Mouse (Mus musculus) intestine, embryonic 16.5 days (tissue): ENCODE results near the gene Fcer1g. TPM values are rescaled to one million over a fixed set of nuclear protein-coding genes. Genes with fewer than 3 reads are reported as not detected.

ENCODE experiments used
- ATAC-seq: fragments of 200-750 bp; cut with Nextera tagmentation; 2 replicates; pipeline ENCODE4 v1.8.0; 2017; ENCODE audit warnings: moderate TSS enrichment, moderate library complexity
- H3K27ac ChIP-seq: fragments of 300-500 bp; sonication (generic); 2 replicates; pipeline ENCODE4 v1.5.1; 2014; ENCODE audit warnings: mild to moderate bottlenecking, low read length
- H3K27me3 ChIP-seq: fragments of 300-500 bp; sonication (generic); replicated peaks from 2 replicates; pipeline ENCODE4 v1.6.1; 2014; ENCODE audit warnings: low read length, control low read depth, mixed read lengths; ENCODE audit not compliant: control insufficient read depth, insufficient read depth
- H3K36me3 ChIP-seq: fragments of 300-500 bp; sonication (generic); 2 replicates; pipeline ENCODE4 v1.6.1; 2014; ENCODE audit warnings: low read length, control low read depth; ENCODE audit not compliant: control insufficient read depth, insufficient read depth
- H3K4me1 ChIP-seq: fragments of 300-500 bp; sonication (generic); 2 replicates; pipeline ENCODE4 v1.6.1; 2014; ENCODE audit warnings: low read length, control low read depth, mixed read lengths; ENCODE audit not compliant: control insufficient read depth, insufficient read depth
- H3K4me2 ChIP-seq: fragments of 300-500 bp; sonication (generic); 2 replicates; pipeline ENCODE4 v1.6.1; 2014; ENCODE audit warnings: low read depth, low read length, control low read depth
- H3K4me3 ChIP-seq: fragments of 300-500 bp; sonication (generic); 2 replicates; pipeline ENCODE4 v1.5.1; 2014; ENCODE audit warnings: mild to moderate bottlenecking, low read length
- H3K9ac ChIP-seq: fragments of 300-500 bp; sonication (generic); 2 replicates; pipeline ENCODE4 v1.6.1; 2014; ENCODE audit warnings: low read depth, low read length
- H3K9me3 ChIP-seq: fragments of 300-500 bp; sonication (generic); 2 replicates; pipeline ENCODE4 v1.6.1; 2016; ENCODE audit warnings: low read length, control low read depth; ENCODE audit not compliant: control insufficient read depth
- WGBS: fragments of 180-500 bp; shearing (Covaris S2); extraction: QIAGEN DNeasy Blood & Tissue Kit; methylation state at CpG from one replicate; pipeline ENCODE4 v1.1.7; 2014; 5-methylcytosine and 5-hydroxymethylcytosine counted together
- polyA plus RNA-seq: library from polyadenylated mRNA; unstranded; fragments of >200 nt; fragmentation: Nextera tagmentation; extraction: Ambion mirVana; gene quantifications from 2 replicates; pipeline ENCODE4 v1.2.1, GENCODE M21; 2015

Fcer1g gene
- polyA plus RNA-seq, 1 experiment from 2014 or later, result 52.1 TPM

DNA sequence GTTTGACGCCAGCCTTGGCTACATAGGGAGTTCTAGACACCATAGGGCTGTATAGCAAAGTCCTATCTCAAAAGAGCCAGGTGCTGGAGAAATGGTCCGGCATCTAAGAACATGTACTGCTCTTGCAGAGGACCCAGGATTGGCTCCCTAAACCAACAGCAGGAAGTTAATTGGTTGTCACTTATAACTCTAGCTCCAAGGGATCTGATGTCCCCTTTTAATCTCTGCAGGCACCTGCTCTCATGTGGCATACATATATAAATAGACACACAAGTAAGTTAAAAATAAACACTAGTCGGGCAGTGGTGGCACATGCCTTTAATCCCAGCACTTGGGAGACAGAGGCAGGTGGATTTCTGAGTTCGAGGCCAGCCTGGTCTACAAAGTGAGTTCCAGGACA lies 1.6 kb upstream of the Fcer1g start:
- peaks cover 35% of the 10 kb centered on the region for H3K36me3 ChIP-seq
- H3K27me3 ChIP-seq, result no peaks in the 10 kb centered on the region
- H3K9ac ChIP-seq, result no peak overlapping the region
- no peaks in the 10 kb centered on the region for H3K9me3 ChIP-seq
- no peak for ATAC-seq
- H3K4me3 ChIP-seq, result no peak overlapping the region
- no peak overlapping the region for H3K27ac ChIP-seq
- no peaks in the 10 kb centered on the region for H3K4me1 ChIP-seq
- 90% methylated on average over 4 of the region's 4 CpGs for WGBS
- H3K4me2 ChIP-seq, result no peak overlapping the region

GRCm38 (mm10) chr1:171234538-171234937 lies 373 bp upstream of the Fcer1g start:
- Histone ChIP-seq H3K27ac (no peak overlapping the region), H3K9ac (no peak overlapping the region), H3K4me1 (no peaks in the 10 kb centered on the region), H3K36me3 (peaks cover 33% of the 10 kb centered on the region), H3K27me3 (no peaks in the 10 kb centered on the region), H3K4me3 (no peak overlapping the region), H3K9me3 (no peaks in the 10 kb centered on the region), H3K4me2 (no peak overlapping the region)
- no peak for ATAC-seq
- 74% methylated on average over 4 of the region's 4 CpGs for WGBS

DNA sequence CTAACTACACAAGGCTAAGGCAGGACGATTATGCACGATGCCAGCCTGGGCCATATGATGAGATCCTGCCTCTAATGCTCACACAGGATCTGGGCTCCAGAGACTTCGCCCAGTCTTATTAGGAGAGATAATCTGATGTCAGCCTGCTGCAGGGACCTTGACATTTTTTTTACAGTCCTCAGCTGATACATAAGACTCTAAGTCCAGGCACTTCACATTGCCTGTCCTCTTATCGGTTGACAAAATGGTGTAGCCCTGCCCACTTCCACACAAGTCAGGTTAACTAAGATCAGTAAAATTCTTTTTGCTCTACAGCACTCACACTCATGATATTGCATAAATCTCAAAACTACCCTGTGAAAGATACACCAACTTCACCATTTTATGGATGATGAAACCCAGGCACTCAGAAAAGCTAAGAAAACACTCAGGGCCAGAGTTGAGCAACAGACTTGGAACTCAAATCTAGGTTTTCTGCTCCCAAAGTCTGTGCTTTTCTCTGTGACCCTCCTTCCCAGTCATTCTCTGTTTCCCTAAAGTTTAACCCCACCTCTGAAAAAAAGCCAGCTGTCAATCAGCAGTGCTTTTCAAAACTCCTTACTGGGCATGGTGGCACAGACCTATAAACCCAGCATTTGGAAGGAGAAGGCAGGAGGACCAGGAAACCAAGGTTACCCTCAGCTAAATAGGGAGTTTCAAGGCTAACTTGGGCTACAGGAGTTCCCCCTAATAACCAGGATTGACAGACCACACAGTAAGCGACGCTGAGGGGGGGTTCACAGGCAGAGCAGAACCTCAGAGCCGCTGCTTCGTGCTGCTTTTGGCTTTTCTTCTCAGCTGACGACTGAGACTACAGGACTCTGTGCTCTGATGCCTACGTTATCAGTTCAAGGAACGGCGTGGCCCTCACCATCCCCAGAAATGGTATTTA lies 1.1 kb downstream of the Fcer1g start:
- Histone ChIP-seq H3K27ac (0 out of 2 replicates have a peak overlapping the region, but pooled peaks have one; percentile 21), H3K9me3 (no peaks in the 10 kb centered on the region), H3K4me1 (no peaks in the 10 kb centered on the region), H3K4me3 (0 out of 2 replicates have a peak overlapping the region, but pooled peaks have one; percentile 4), H3K9ac (no peak overlapping the region), H3K36me3 (peaks cover 27% of the 10 kb centered on the region), H3K4me2 (no peak overlapping the region), H3K27me3 (no peaks in the 10 kb centered on the region)
- 75% methylated on average over 12 of the region's 12 CpGs for WGBS
- peak; percentile 32 for ATAC-seq

DNA sequence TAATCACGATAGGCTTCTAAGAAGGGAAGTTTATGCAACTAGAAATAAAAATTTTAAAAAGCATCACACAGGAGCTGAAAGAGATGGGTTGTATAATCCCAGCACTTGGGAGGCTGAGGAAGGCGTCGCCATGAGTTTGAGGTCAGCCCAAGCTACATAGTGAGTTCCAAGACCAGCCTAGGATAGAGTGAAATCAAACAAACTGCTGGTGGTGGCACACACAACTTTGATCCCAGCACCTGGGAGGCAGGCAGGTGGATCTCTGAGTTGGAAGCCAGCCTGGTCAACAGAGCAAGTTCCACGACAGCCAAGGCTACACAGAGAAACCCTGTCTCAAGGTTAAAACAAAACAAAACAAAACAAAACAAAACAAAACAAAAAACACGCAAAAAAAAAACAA lies 1.8 kb downstream of the Fcer1g start:
- ATAC-seq, result no peak
- Histone ChIP-seq H3K9ac (no peak overlapping the region), H3K27ac (no peak overlapping the region), H3K9me3 (no peaks in the 10 kb centered on the region), H3K36me3 (peaks cover 22% of the 10 kb centered on the region), H3K27me3 (no peaks in the 10 kb centered on the region), H3K4me2 (no peak overlapping the region), H3K4me1 (no peaks in the 10 kb centered on the region), H3K4me3 (no peak overlapping the region)
- 81% methylated on average over 5 of the region's 5 CpGs for WGBS

GRCm38 (mm10) chr1:171231844-171232243 lies 2.3 kb downstream of the Fcer1g start:
- ATAC-seq, result no peak
- Histone ChIP-seq H3K4me2 (no peak overlapping the region), H3K9ac (no peak overlapping the region), H3K4me1 (no peaks in the 10 kb centered on the region), H3K27ac (no peak overlapping the region), H3K9me3 (no peaks in the 10 kb centered on the region), H3K36me3 (peaks cover 17% of the 10 kb centered on the region; the same call in 1 of the 2 replicates), H3K27me3 (no peaks in the 10 kb centered on the region), H3K4me3 (no peak overlapping the region)
- WGBS, result 73% methylated on average over 4 of the region's 4 CpGs

DNA sequence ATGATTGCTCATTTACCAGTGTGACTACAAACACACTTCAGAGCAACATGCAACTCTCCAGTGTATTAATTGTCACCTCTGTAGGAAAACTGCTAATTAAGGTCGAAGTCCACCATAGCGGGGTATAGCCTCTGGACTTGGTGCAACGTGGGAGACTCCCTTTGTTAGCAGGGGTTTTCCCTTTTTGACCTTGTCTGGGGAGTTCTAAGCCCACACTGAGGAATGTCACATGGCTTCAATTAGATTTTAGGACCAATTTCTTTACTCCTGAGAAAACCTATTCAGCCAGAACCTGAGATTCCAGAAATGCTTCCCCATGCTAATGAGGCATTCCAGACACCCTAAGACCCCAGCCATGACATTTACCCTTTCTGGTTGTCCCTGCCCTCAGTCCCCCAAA lies 4.0 kb downstream of the Fcer1g start:
- no peak for ATAC-seq
- no peak overlapping the region for H3K27ac ChIP-seq
- no peak overlapping the region for H3K4me3 ChIP-seq
- 69% methylated on average over 3 of the region's 3 CpGs for WGBS
- peaks cover 8% of the 10 kb centered on the region; the same call in 1 of the 2 replicates for H3K36me3 ChIP-seq
- H3K9me3 ChIP-seq, result no peaks in the 10 kb centered on the region
- H3K9ac ChIP-seq, result no peak overlapping the region
- no peaks in the 10 kb centered on the region for H3K27me3 ChIP-seq
- no peak overlapping the region for H3K4me2 ChIP-seq
- H3K4me1 ChIP-seq, result no peaks in the 10 kb centered on the region; the same call in 1 of the 2 replicates

DNA sequence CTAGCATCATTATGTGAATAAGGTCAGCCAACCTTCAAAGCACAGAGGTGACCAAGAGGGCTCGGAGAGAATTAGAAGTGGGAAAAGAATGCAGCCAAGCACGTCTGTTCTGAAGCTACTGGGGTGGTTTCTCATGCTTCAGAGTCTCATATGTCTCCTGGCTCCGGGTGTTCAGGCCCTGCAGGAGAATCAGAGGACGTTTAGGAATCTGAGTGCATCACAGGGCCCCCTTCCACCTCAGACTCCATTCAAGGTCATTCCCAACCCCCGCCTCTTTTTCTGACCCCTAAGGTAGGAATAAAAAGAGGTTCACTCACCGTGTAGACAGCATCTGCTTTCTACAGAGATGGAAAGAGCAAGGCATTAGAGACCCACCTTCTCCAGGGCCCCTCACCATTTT lies 4.4 kb downstream of the Fcer1g start:
- 60% methylated on average over 6 of the region's 6 CpGs for WGBS

DNA sequence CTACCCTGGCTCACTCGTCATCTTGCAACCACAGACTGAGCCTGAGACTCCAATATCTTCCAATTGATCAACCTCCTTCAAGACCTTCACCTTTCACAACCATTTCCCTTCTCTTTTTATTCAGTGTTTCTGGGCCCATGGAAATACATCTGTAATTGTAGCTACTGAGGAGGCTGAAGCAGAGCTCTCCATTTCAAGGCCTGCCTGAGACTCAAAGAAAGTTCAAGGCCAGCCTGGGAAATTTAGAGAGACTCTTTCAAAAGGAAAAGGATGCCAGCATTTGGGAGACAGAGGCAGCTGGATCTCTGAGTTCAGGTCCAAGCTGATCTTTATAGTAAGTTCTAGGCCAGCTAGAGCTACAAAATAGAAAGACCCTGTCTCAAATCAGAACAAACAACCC lies 6.3 kb downstream of the Fcer1g start:
- H3K9ac ChIP-seq, result no peak overlapping the region
- no peak for ATAC-seq
- peaks cover 3% of the 10 kb centered on the region for H3K4me1 ChIP-seq
- no peak overlapping the region for H3K27ac ChIP-seq
- no peaks in the 10 kb centered on the region for H3K27me3 ChIP-seq
- H3K4me3 ChIP-seq, result no peak overlapping the region
- WGBS, result 92% methylated on average over 1 of the region's 1 CpGs
- no peaks in the 10 kb centered on the region for H3K9me3 ChIP-seq
- no peak overlapping the region for H3K4me2 ChIP-seq
- H3K36me3 ChIP-seq, result no peaks in the 10 kb centered on the region

More for the DNA sequence above, 4.4 kb downstream of the Fcer1g start:
- Histone ChIP-seq H3K27me3 (no peaks in the 10 kb centered on the region), H3K4me3 (no peak overlapping the region), H3K4me2 (no peak overlapping the region), H3K9me3 (no peaks in the 10 kb centered on the region), H3K27ac (no peak overlapping the region), H3K4me1 (no peaks in the 10 kb centered on the region; the same call in 1 of the 2 replicates), H3K9ac (no peak overlapping the region), H3K36me3 (0 out of 2 replicates have a peak, but pooled peaks cover 3% of the 10 kb centered on the region)
- ATAC-seq, result no peak

- Histone ChIP-seq H3K27me3 (no peaks in the 10 kb centered on the region), H3K4me2 (no peak overlapping the region), H3K9ac (no peak overlapping the region), H3K36me3 (no peaks in the 10 kb centered on the region), H3K4me1 (peaks cover 3% of the 10 kb centered on the region), H3K4me3 (no peak overlapping the region), H3K27ac (no peak overlapping the region), H3K9me3 (no peaks in the 10 kb centered on the region)
- ATAC-seq, result no peak
- 53% methylated on average over 4 of the region's 4 CpGs for WGBS
Measured at GRCm38 (mm10) chr1:171226780-171227179, 7.4 kb downstream of the Fcer1g start.
